Mouse (Mus musculus) myocyte (in vitro differentiated cells): ENCODE data around the gene Gm45062.

ENCODE experiments used
- MYOG ChIP-seq, 3 experiments: IDR thresholded peaks; one replicate each; pipeline ENCODE4 v1.6.1; 2011; ENCODE audit warnings: control low read depth in 2 of 3, low read depth in 2 of 3, mild to moderate bottlenecking in 2 of 3; ENCODE audit not compliant: insufficient read length in 2 of 3, control insufficient read depth in 1 of 3, insufficient read depth in 1 of 3
- POLR2AphosphoS2 ChIP-seq: IDR thresholded peaks from one replicate; pipeline ENCODE4 v1.6.1; 2011; ENCODE audit warnings: low read depth, control low read depth; ENCODE audit not compliant: insufficient read length
- TCF12 ChIP-seq: IDR thresholded peaks from one replicate; pipeline ENCODE4 v1.6.1; 2011; ENCODE audit warnings: mild to moderate bottlenecking, control low read depth; ENCODE audit not compliant: poor library complexity, insufficient read depth, severe bottlenecking

GRCm38 (mm10) chr6:8631986-8632632, 372.9 kb downstream of the Gm45062 start:
- TF ChIP-seq MYOG (IDR thresholded peaks at IDR 0.05; ENCODE audit: control insufficient read depth in 1 of 3, insufficient read depth in 1 of 3, insufficient read length in 2 of 3, low read depth in 2 of 3) (no peak), POLR2AphosphoS2 (no peak), TCF12 (no peak)
